Mouse (Mus musculus): ENCODE data around the gene Por. TPM values are rescaled to one million over a fixed set of nuclear protein-coding genes. Genes with fewer than 3 reads are reported as not detected.

Por gene
- polyA plus RNA-seq, 1 experiment = 361 TPM

DNA sequence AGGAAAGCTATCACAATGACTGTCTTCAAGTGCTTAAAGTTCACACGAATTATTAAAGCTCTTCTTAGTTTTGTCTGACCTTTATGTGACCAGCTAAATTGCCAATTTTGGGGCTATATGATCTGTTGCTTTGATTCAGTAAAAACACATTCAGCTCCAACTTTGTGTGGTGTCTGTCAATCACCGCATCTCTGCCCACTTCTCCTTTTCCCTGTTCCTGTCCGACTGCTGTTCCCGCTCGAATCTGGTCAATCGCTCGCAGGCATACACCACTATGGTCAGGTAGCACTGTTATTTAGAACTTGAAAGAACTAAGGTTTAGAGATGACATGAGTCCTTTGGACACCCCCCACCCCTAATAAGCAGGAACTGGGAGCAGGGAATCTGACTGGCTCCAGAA is 1.8 kb upstream of the Por start:
- H3K36me3 ChIP-seq (ENCODE audit: control insufficient read depth, insufficient read depth, low read length) = no peaks in the 10 kb centered on the region
- no peak for TF ChIP-seq POLR2A (IDR thresholded peaks at IDR 0.05; ENCODE audit: low read depth, low read length)
- TF ChIP-seq CTCF (conservative IDR thresholded peaks at IDR 0.05; ENCODE audit: insufficient read depth, insufficient read length, low read depth, low read length) = no peak
- no peak for DNase-seq
- H3K27ac ChIP-seq (ENCODE audit: insufficient read depth, low read depth, low read length) = no peak overlapping the region
- H3K27me3 ChIP-seq (replicated peaks; ENCODE audit: control insufficient read depth, insufficient read depth, low read length) = no peaks in the 10 kb centered on the region
- 83% methylated on average over 7 of the region's 7 CpGs for WGBS
- H3K4me1 ChIP-seq (ENCODE audit: control insufficient read depth, insufficient read depth, low read length) = 0 out of 2 replicates have a peak, but pooled peaks cover 3% of the 10 kb centered on the region
- H3K4me3 ChIP-seq (ENCODE audit: insufficient read depth, low read depth, low read length) = no peak overlapping the region

DNA sequence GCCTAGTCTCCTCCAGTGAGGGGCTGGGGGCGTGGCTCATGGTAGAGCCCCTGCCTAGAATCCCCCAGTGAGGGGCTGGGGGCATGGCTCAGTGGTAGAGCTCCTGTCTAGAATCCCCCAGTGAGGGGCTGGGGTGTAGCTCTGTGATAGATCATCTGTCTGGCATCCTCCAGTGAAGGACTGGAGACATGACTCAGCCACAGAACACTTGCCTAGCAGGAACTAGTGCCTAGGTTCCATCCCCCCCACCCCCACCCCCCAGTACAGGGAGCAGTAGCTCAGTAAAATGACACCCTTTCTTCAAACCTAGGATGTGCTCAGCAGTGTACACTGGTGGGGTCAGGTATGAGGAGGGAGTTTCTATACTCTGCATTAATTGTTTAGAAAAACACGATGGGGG is 1.0 kb downstream of the Por start:
- Histone ChIP-seq H3K27ac (ENCODE audit: insufficient read depth, low read depth, low read length) (no peak overlapping the region), H3K4me1 (ENCODE audit: control insufficient read depth, insufficient read depth, low read length) (peaks cover 23% of the 10 kb centered on the region; the same call in 1 of the 2 replicates), H3K4me3 (ENCODE audit: insufficient read depth, low read depth, low read length) (no peak overlapping the region), H3K27me3 (replicated peaks; ENCODE audit: control insufficient read depth, insufficient read depth, low read length) (no peaks in the 10 kb centered on the region), H3K36me3 (ENCODE audit: control insufficient read depth, insufficient read depth, low read length) (no peaks in the 10 kb centered on the region)
- no peak for TF ChIP-seq POLR2A (IDR thresholded peaks at IDR 0.05; ENCODE audit: low read depth, low read length)
- no peak for TF ChIP-seq CTCF (conservative IDR thresholded peaks at IDR 0.05; ENCODE audit: insufficient read depth, insufficient read length, low read depth, low read length)
- WGBS = 65% methylated on average over 2 of the region's 2 CpGs
- DNase-seq = no peak

DNA sequence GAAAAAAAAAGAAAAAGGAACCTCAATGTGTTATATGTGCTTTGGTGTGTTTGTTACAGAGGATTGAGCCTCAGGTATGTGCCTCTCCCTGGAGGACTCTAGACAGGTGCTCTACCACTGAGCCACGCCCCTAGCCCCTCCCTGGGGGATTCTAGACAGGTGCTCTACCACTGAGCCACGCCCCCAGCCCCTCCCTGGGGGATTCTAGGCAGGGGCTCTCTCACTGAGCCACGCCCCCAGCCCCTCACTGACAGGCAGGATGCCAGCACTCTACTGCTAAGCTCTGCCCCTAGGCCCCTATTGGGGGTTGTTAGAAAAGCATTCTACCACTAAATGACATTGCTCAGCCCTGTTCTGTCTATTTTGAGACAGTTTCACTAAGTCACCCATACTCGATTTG is 2.7 kb downstream of the Por start:
- Histone ChIP-seq H3K27me3 (replicated peaks; ENCODE audit: control insufficient read depth, insufficient read depth, low read length) (no peaks in the 10 kb centered on the region), H3K27ac (ENCODE audit: insufficient read depth, low read depth, low read length) (peak overlapping the region; percentile 14; the same call in 1 of the 2 replicates), H3K36me3 (ENCODE audit: control insufficient read depth, insufficient read depth, low read length) (no peaks in the 10 kb centered on the region), H3K4me3 (ENCODE audit: insufficient read depth, low read depth, low read length) (no peak overlapping the region), H3K4me1 (ENCODE audit: control insufficient read depth, insufficient read depth, low read length) (peaks cover 23% of the 10 kb centered on the region; the same call in 1 of the 2 replicates)
- TF ChIP-seq CTCF (conservative IDR thresholded peaks at IDR 0.05; ENCODE audit: insufficient read depth, insufficient read length, low read depth, low read length) (no peak), POLR2A (IDR thresholded peaks at IDR 0.05; ENCODE audit: low read depth, low read length) (no peak)
- 70% methylated on average over 4 of the region's 4 CpGs for WGBS
- DNase-seq = no peak

DNA sequence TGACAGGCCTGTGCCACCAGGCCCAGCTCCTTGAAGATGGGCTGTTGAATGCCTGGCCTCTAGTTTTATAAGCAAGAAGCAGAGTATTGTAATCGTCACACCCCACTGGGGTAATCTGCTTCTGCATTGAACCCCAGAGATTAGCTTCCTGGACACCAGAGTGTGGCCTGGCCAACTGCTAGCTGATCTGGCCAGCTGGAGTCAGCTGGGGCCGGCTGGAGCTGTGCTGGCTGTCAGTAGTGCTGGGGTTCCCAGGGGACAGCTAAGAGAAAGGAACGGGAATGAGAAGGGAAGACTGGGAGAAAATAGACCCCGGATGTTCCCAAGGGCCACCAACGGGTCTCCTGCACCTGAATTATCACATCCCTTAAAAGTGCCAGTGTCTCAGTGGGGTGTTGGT is 3.1 kb downstream of the Por start:
- DNase-seq = peak; percentile 60
- Histone ChIP-seq H3K27me3 (replicated peaks; ENCODE audit: control insufficient read depth, insufficient read depth, low read length) (no peaks in the 10 kb centered on the region), H3K4me3 (ENCODE audit: insufficient read depth, low read depth, low read length) (no peak overlapping the region), H3K36me3 (ENCODE audit: control insufficient read depth, insufficient read depth, low read length) (no peaks in the 10 kb centered on the region), H3K4me1 (ENCODE audit: control insufficient read depth, insufficient read depth, low read length) (peaks cover 23% of the 10 kb centered on the region; the same call in 1 of the 2 replicates), H3K27ac (ENCODE audit: insufficient read depth, low read depth, low read length) (peak overlapping the region; percentile 94)
- TF ChIP-seq POLR2A (IDR thresholded peaks at IDR 0.05; ENCODE audit: low read depth, low read length) (no peak), CTCF (conservative IDR thresholded peaks at IDR 0.05; ENCODE audit: insufficient read depth, insufficient read length, low read depth, low read length) (no peak)
- WGBS = 59% methylated on average over 5 of the region's 5 CpGs

DNA sequence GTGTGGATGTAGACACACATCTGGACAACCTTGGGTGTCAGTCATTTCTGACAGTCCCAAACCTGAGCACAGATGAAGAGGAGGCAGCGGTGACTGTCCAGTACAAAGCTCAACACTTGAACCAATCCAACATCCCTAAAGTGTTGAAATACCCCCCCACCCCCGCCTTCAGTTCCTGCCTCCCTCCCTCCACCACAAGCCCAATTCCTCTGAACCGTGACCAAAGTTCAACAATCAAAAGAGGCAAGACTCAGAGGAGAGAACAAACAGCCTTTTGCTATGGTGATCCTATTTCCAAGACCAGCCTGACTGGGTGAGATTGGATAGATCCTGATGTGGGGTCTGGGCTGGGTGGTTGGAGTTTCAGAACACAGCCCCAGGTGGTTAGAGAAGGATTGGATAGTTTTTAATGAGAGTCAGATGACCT is 4.5 kb downstream of the Por start:
- H3K4me1 ChIP-seq (ENCODE audit: control insufficient read depth, insufficient read depth, low read length) = peaks cover 23% of the 10 kb centered on the region; the same call in 1 of the 2 replicates
- no peaks in the 10 kb centered on the region for H3K27me3 ChIP-seq (replicated peaks; ENCODE audit: control insufficient read depth, insufficient read depth, low read length)
- 21% methylated on average over 3 of the region's 3 CpGs for WGBS
- H3K27ac ChIP-seq (ENCODE audit: insufficient read depth, low read depth, low read length) = peak overlapping the region; percentile 94
- H3K36me3 ChIP-seq (ENCODE audit: control insufficient read depth, insufficient read depth, low read length) = no peaks in the 10 kb centered on the region
- peak; percentile 90 for DNase-seq
- H3K4me3 ChIP-seq (ENCODE audit: insufficient read depth, low read depth, low read length) = no peak overlapping the region
- no peak for TF ChIP-seq CTCF (conservative IDR thresholded peaks at IDR 0.05; ENCODE audit: insufficient read depth, insufficient read length, low read depth, low read length)
- TF ChIP-seq POLR2A (IDR thresholded peaks at IDR 0.05; ENCODE audit: low read depth, low read length) = no peak

DNA sequence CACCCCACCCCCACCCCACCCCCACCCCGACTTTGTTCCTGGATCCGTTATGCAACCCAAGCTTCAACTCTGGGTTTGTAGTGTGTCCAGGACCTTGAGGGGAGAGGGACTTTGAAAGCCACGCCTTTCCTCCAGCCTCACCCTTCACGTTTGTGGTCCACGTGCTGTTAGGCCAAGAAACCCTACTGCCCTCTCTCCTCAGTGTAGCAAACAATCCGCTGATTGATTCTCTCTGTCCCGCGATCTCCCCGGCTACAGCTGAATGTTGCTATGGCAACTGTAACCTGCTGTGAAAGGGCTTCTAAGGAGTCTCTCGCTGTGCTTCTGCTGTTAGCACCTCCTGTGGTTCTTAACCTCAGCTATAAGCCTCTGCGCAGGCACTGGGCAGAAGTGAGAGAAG is 5.0 kb downstream of the Por start:
- Histone ChIP-seq H3K4me1 (ENCODE audit: control insufficient read depth, insufficient read depth, low read length) (peaks cover 23% of the 10 kb centered on the region; the same call in 1 of the 2 replicates), H3K4me3 (ENCODE audit: insufficient read depth, low read depth, low read length) (no peak overlapping the region), H3K27me3 (replicated peaks; ENCODE audit: control insufficient read depth, insufficient read depth, low read length) (no peaks in the 10 kb centered on the region), H3K36me3 (ENCODE audit: control insufficient read depth, insufficient read depth, low read length) (no peaks in the 10 kb centered on the region), H3K27ac (ENCODE audit: insufficient read depth, low read depth, low read length) (peak overlapping the region; percentile 78)
- TF ChIP-seq POLR2A (IDR thresholded peaks at IDR 0.05; ENCODE audit: low read depth, low read length) = no peak
- TF ChIP-seq CTCF (conservative IDR thresholded peaks at IDR 0.05; ENCODE audit: insufficient read depth, insufficient read length, low read depth, low read length) = no peak
- peak; percentile 96 for DNase-seq
- WGBS = 7% methylated on average over 11 of the region's 11 CpGs

DNA sequence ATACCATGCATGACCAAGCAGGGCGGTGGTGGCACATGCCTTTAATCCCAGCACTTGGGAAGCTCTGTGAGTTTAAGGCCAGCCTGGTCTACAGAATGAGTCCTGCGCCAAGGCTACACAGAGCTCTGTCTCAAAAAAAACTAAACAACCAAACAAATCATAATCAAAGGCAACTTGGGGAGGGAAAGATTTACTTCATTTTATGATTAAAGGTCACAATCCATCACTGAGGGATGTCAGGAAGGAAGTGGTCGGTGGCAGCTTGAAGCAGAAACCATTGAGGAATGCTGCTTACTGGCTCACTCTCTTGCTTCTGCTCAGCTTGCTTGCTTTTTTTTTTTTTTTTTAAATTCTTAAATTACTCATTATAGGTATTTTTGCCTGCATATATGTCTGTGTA is 6.9 kb downstream of the Por start:
- WGBS = 51% methylated on average over 3 of the region's 3 CpGs

More for the DNA sequence above, 6.9 kb downstream of the Por start:
- H3K27me3 ChIP-seq (replicated peaks; ENCODE audit: control insufficient read depth, insufficient read depth, low read length) = no peaks in the 10 kb centered on the region
- H3K27ac ChIP-seq (ENCODE audit: insufficient read depth, low read depth, low read length) = no peak overlapping the region
- TF ChIP-seq POLR2A (IDR thresholded peaks at IDR 0.05; ENCODE audit: low read depth, low read length) (no peak), CTCF (conservative IDR thresholded peaks at IDR 0.05; ENCODE audit: insufficient read depth, insufficient read length, low read depth, low read length) (no peak)
- H3K4me1 ChIP-seq (ENCODE audit: control insufficient read depth, insufficient read depth, low read length) = peaks cover 23% of the 10 kb centered on the region; the same call in 1 of the 2 replicates
- H3K4me3 ChIP-seq (ENCODE audit: insufficient read depth, low read depth, low read length) = no peak overlapping the region
- DNase-seq = peak; percentile 52
- H3K36me3 ChIP-seq (ENCODE audit: control insufficient read depth, insufficient read depth, low read length) = no peaks in the 10 kb centered on the region

Measured in kidney, adult 2 months (tissue).